Comparison of ENCODE assay signal across 8 mouse cellular contexts in the genomic region with DNA sequence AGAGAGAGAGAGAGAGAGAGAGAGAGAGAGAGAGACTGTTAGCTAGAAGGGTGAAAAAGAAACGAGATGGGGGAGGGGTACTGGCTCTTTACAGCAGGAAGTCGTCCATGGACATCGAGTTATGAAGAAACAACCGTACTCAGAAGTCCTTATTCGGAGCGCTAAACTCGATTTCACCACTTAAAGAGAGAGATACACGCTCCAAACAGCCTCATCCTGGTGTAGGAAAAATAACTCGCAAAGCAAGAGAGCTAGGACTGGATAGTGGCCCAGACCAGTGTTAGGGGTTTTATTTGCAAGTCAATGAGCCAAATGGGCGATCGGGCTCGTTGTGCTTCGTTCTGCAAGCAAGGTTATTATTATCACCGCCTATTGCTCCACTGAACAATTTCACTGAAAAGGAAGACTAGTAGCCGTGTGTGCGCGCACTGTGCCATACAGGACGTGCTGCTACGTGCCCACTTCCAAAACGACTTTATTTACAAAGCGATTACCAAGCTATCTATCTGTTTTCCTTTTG. TPM values are rescaled to one million over a fixed set of nuclear protein-coding genes. Genes with fewer than 3 reads are reported as not detected.
A peak's percentile ranks its signal among the peaks of the same experiment; 100 is the strongest.
DNase-seq lines count a peak whose midpoint lies in the region; ATAC-seq and TF ChIP-seq lines count a peak whose summit lies in the region.

No protein-coding gene starts in this region.

- ATAC-seq in granulocyte monocyte progenitor cell, adult 5-6 weeks (replicated peaks; ENCODE audit: poor library complexity, severe bottlenecking): peak; percentile 5; the same call in 1 of the 2 replicates
- peak; percentile 16 for ATAC-seq in intestine, embryonic 15.5 days
- peak; percentile 0; the same call in 1 of the 2 replicates for ATAC-seq in lung, embryonic 14.5 days (ENCODE audit: insufficient read depth)

- no peaks in the 10 kb centered on the region for H3K9me3 ChIP-seq in intestine, embryonic 15.5 days
- H3K9me3 ChIP-seq in lung, embryonic 14.5 days (ENCODE audit: low read depth, low read length): no peaks in the 10 kb centered on the region

- no peak for TF ChIP-seq POLR2A in small intestine, adult 2 months (IDR thresholded peaks at IDR 0.05; ENCODE audit: low read depth, low read length)

- peak overlapping the region; percentile 83 for H3K4me2 ChIP-seq in intestine, embryonic 15.5 days (replicated peaks)
- peak overlapping the region; percentile 87 for H3K4me2 ChIP-seq in lung, embryonic 14.5 days

- no peaks in the 10 kb centered on the region for H3K27me3 ChIP-seq in intestine, embryonic 15.5 days (replicated peaks)
- no peaks in the 10 kb centered on the region for H3K27me3 ChIP-seq in lung, embryonic 14.5 days (ENCODE audit: insufficient read depth, low read length)
- no peaks in the 10 kb centered on the region for H3K27me3 ChIP-seq in small intestine, adult 2 months (ENCODE audit: control insufficient read depth, insufficient read depth, low read length)

- peaks cover 7% of the 10 kb centered on the region; the same call in 1 of the 2 replicates for H3K4me1 ChIP-seq in intestine, embryonic 15.5 days (replicated peaks)
- H3K4me1 ChIP-seq in lung, embryonic 14.5 days (ENCODE audit: insufficient read depth): 0 out of 2 replicates have a peak, but pooled peaks cover 3% of the 10 kb centered on the region
- H3K4me1 ChIP-seq in small intestine, adult 2 months (ENCODE audit: control insufficient read depth, insufficient read depth, insufficient read length, low read length): peaks cover 6% of the 10 kb centered on the region

- no peak for TF ChIP-seq CTCF in lung, embryonic 14.5 days (IDR thresholded peaks at IDR 0.05; ENCODE audit: low read depth)
- TF ChIP-seq CTCF in small intestine, adult 2 months (IDR thresholded peaks at IDR 0.05; ENCODE audit: extremely low read depth, insufficient read length, insufficient replicate concordance, low read depth, low read length): no peak

- H3K36me3 ChIP-seq in intestine, embryonic 15.5 days: no peaks in the 10 kb centered on the region
- H3K36me3 ChIP-seq in lung, embryonic 14.5 days (ENCODE audit: insufficient read depth): no peaks in the 10 kb centered on the region
- H3K36me3 ChIP-seq in small intestine, adult 2 months (ENCODE audit: control insufficient read depth, insufficient read depth, low read length): peaks cover 12% of the 10 kb centered on the region

- peak overlapping the region; percentile 89 for H3K4me3 ChIP-seq in intestine, embryonic 15.5 days (replicated peaks)
- H3K4me3 ChIP-seq in lung, embryonic 14.5 days (ENCODE audit: low read depth, low read length): peak overlapping the region; percentile 86
- peak overlapping the region; percentile 84 for H3K4me3 ChIP-seq in small intestine, adult 2 months (ENCODE audit: low read depth, low read length)

- peak; percentile 52 for DNase-seq in adrenal gland, postnatal 14 days
- DNase-seq in adrenal gland, postnatal 10 days: no peak
- DNase-seq in 3134 (ENCODE audit: extremely low read depth, insufficient read length, low spot score): peak; percentile 42
- DNase-seq in brain, embryonic 18.5 days (ENCODE audit: low read depth, low spot score): peak; percentile 63
- peak; percentile 75 for DNase-seq in lung, embryonic 14.5 days

- H3K9ac ChIP-seq in intestine, embryonic 15.5 days: peak overlapping the region; percentile 97
- H3K9ac ChIP-seq in lung, embryonic 14.5 days: peak overlapping the region; percentile 90

- H3K27ac ChIP-seq in intestine, embryonic 15.5 days: peak overlapping the region; percentile 99
- peak overlapping the region; percentile 100 for H3K27ac ChIP-seq in lung, embryonic 14.5 days (ENCODE audit: low read depth)
- H3K27ac ChIP-seq in small intestine, adult 2 months (ENCODE audit: insufficient read depth, low read depth, low read length): peak overlapping the region; percentile 89

- under 1% methylated on average over 21 of the region's 21 CpGs for WGBS in intestine, embryonic 15.5 days
- under 1% methylated on average over 21 of the region's 21 CpGs for WGBS in lung, embryonic 14.5 days
- WGBS in small intestine, adult 2 months: under 1% methylated on average over 21 of the region's 21 CpGs

RNA-seq across cellular contexts. Expression of a gene that starts 1.4 kb away (rescaled TPM):
- 75.6 and 77.2 TPM in 2 replicates for total RNA-seq in adrenal gland, postnatal 14 days (2021)
- total RNA-seq in adrenal gland, postnatal 10 days (2021): 10 to 100 TPM; 61.3 to 67.6 TPM
- total RNA-seq in granulocyte monocyte progenitor cell, adult 5-6 weeks (2014; fragmentation: Nextera tagmentation): 96.5 and 128 TPM in 2 replicates
- 50.0 and 64.9 TPM in 2 replicates for total RNA-seq in granulocyte monocyte progenitor cell, adult 5-6 weeks (2017)
- polyA plus RNA-seq in intestine, embryonic 15.5 days (2015; fragmentation: Nextera tagmentation; extraction: Ambion mirVana): 48.9 and 49.5 TPM in 2 replicates
- 36.5 and 37.1 TPM in 2 replicates for polyA plus RNA-seq in lung, embryonic 14.5 days (2014; fragmentation: Nextera tagmentation; extraction: Ambion mirVana)
- 48.2 and 143 TPM in 2 replicates for polyA plus RNA-seq in small intestine, adult 2 months (2012; rRNA removed)
